Mouse (Mus musculus) gastrocnemius, postnatal 4 days (tissue): ENCODE data around the gene Gm28079. TPM values are rescaled to one million over a fixed set of nuclear protein-coding genes. Genes with fewer than 3 reads are reported as not detected.
"Not testable (repeated sequence)": the region's sequence is repeated elsewhere in the genome, so short reads cannot be mapped to it uniquely, and the experiment has no call there.

Source experiments
- DNase-seq, 2 experiments: peaks; one replicate each; pipeline ENCODE4 v3.0.0; 2021 to 2022; ENCODE audit warnings: low spot score in 2 of 2, mixed read lengths in 2 of 2
- long read RNA-seq, 2 experiments: library from polyadenylated mRNA; stranded (forward); transcript quantifications; one replicate each; pipeline ENCODE4 v2.0.0; 2021
- total RNA-seq, 2 experiments: library from RNA; stranded (reverse); gene quantifications; 2 replicates each; pipeline ENCODE4 v1.2.3; 2021

Gene Gm28079
- not detected for total RNA-seq
- long read RNA-seq, experiment 1 = 0 reads
- long read RNA-seq, experiment 2 = 0 reads

DNA sequence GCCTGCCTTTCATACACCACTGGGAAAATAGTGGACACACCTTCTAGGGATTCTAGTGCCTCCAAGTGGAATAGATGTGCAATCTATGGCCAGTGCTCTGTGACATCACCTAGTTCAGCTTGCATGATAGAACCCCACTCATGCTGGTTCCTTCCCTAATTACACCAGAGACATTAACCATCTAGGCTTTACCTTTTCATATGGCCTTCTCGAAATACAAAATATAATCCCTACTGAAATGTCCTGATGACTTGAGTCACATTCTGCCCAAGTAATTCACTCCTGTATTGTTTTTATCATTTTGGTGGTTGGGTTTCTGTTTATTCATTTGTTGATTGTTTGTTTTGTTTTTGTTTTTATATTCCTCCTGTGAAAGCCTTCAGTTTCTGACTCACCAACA lies at the start of gene Gm28079:
TSS of gene Gm28079 (minus strand) at position 101 of the 400 bp plus-strand sequence.
- not testable (repeated sequence) for DNase-seq
